7 mouse cellular contexts compared by ENCODE assay signal in genomic region chr6:119175078-119175853, GRCm38 (mm10). TPM values are rescaled to one million over a fixed set of nuclear protein-coding genes. Genes with fewer than 3 reads are reported as not detected.
DNase-seq lines count a peak whose midpoint lies in the region; ATAC-seq and TF ChIP-seq lines count a peak whose summit lies in the region.

Gene Dcp1b, plus strand, starts transcription at chr6:119175253.

- H3K4me1 ChIP-seq in embryonic facial prominence, embryonic 12.5 days: peaks cover 6% of the 10 kb centered on the region; the same call in 1 of the 2 replicates
- H3K4me1 ChIP-seq in kidney, adult 2 months (ENCODE audit: control insufficient read depth, insufficient read depth, low read length): no peaks in the 10 kb centered on the region; the same call in 1 of the 2 replicates
- peaks cover 6% of the 10 kb centered on the region; the same call in 1 of the 2 replicates for H3K4me1 ChIP-seq in limb, embryonic 12.5 days (replicated peaks)
- peaks cover 24% of the 10 kb centered on the region for H3K4me1 ChIP-seq in midbrain, embryonic 15.5 days
- H3K4me1 ChIP-seq in spleen, adult 2 months (ENCODE audit: control insufficient read depth, insufficient read depth, insufficient read length): peaks cover 2% of the 10 kb centered on the region

- 1% methylated on average over 64 of the region's 65 CpGs for WGBS in embryonic facial prominence, embryonic 12.5 days
- WGBS in kidney, adult 2 months: under 1% methylated on average over 65 of the region's 65 CpGs
- WGBS in limb, embryonic 12.5 days: under 1% methylated on average over 65 of the region's 65 CpGs
- WGBS in midbrain, embryonic 15.5 days: under 1% methylated on average over 63 of the region's 65 CpGs
- under 1% methylated on average over 64 of the region's 65 CpGs for WGBS in spleen, adult 2 months

- H3K9ac ChIP-seq in embryonic facial prominence, embryonic 12.5 days: peak within 1 kb of the TSS; percentile 68
- H3K9ac ChIP-seq in limb, embryonic 12.5 days (replicated peaks): peak within 1 kb of the TSS; percentile 77
- peak within 1 kb of the TSS; percentile 86 for H3K9ac ChIP-seq in midbrain, embryonic 15.5 days

- H3K27me3 ChIP-seq in embryonic facial prominence, embryonic 12.5 days: no peaks in the 10 kb centered on the region
- H3K27me3 ChIP-seq in kidney, adult 2 months (replicated peaks; ENCODE audit: control insufficient read depth, insufficient read depth, low read length): no peaks in the 10 kb centered on the region
- H3K27me3 ChIP-seq in limb, embryonic 12.5 days: no peaks in the 10 kb centered on the region
- no peaks in the 10 kb centered on the region for H3K27me3 ChIP-seq in midbrain, embryonic 15.5 days (replicated peaks)
- no peaks in the 10 kb centered on the region for H3K27me3 ChIP-seq in spleen, adult 2 months (ENCODE audit: control insufficient read depth, insufficient read depth, low read length)

- peak within 1 kb of the TSS; percentile 77 for H3K27ac ChIP-seq in embryonic facial prominence, embryonic 12.5 days
- peak within 1 kb of the TSS; percentile 73 for H3K27ac ChIP-seq in kidney, adult 2 months (ENCODE audit: insufficient read depth, low read depth, low read length)
- peak within 1 kb of the TSS; percentile 89 for H3K27ac ChIP-seq in limb, embryonic 12.5 days
- H3K27ac ChIP-seq in midbrain, embryonic 15.5 days: peak within 1 kb of the TSS; percentile 94
- H3K27ac ChIP-seq in spleen, adult 2 months (ENCODE audit: insufficient read depth, low read length): peak within 1 kb of the TSS; percentile 77

- DNase-seq in adrenal gland, postnatal 25 days: peak; percentile 90
- peak; percentile 90 for DNase-seq in heart, adult 18-20 months
- peak; percentile 93 for DNase-seq in kidney, adult 2 months
- DNase-seq in spleen, adult 2 months (ENCODE audit: low read depth in 1 of 2, low spot score in 2 of 2): peak; percentile 76 to 87

- ATAC-seq in embryonic facial prominence, embryonic 12.5 days (ENCODE audit: insufficient number of reproducible peaks, insufficient read depth, low FRiP score, low TSS enrichment): peak; percentile 94
- peak; percentile 95 for ATAC-seq in limb, embryonic 12.5 days (ENCODE audit: insufficient number of reproducible peaks, insufficient read depth, low FRiP score, low TSS enrichment, low read depth)
- peak; percentile 95 for ATAC-seq in midbrain, embryonic 15.5 days (replicated peaks)

- no peaks in the 10 kb centered on the region for H3K9me3 ChIP-seq in embryonic facial prominence, embryonic 12.5 days
- no peaks in the 10 kb centered on the region for H3K9me3 ChIP-seq in limb, embryonic 12.5 days
- H3K9me3 ChIP-seq in midbrain, embryonic 15.5 days: no peaks in the 10 kb centered on the region

- H3K4me2 ChIP-seq in embryonic facial prominence, embryonic 12.5 days (replicated peaks): peak within 1 kb of the TSS; percentile 56
- H3K4me2 ChIP-seq in limb, embryonic 12.5 days: peak within 1 kb of the TSS; percentile 70
- peak within 1 kb of the TSS; percentile 59 for H3K4me2 ChIP-seq in midbrain, embryonic 15.5 days

- H3K36me3 ChIP-seq in embryonic facial prominence, embryonic 12.5 days: no peaks in the 10 kb centered on the region
- H3K36me3 ChIP-seq in kidney, adult 2 months (ENCODE audit: control insufficient read depth, insufficient read depth, low read length): no peaks in the 10 kb centered on the region
- H3K36me3 ChIP-seq in limb, embryonic 12.5 days: no peaks in the 10 kb centered on the region
- H3K36me3 ChIP-seq in midbrain, embryonic 15.5 days (replicated peaks): no peaks in the 10 kb centered on the region
- H3K36me3 ChIP-seq in spleen, adult 2 months (ENCODE audit: control insufficient read depth, insufficient read depth, low read length): no peaks in the 10 kb centered on the region

- peak within 1 kb of the TSS; percentile 77 for H3K4me3 ChIP-seq in embryonic facial prominence, embryonic 12.5 days
- peak within 1 kb of the TSS; percentile 96 for H3K4me3 ChIP-seq in kidney, adult 2 months (ENCODE audit: insufficient read depth, low read depth, low read length)
- peak within 1 kb of the TSS; percentile 87 for H3K4me3 ChIP-seq in limb, embryonic 12.5 days (replicated peaks)
- peak within 1 kb of the TSS; percentile 88 for H3K4me3 ChIP-seq in midbrain, embryonic 15.5 days
- H3K4me3 ChIP-seq in spleen, adult 2 months (ENCODE audit: extremely low read depth, insufficient read depth, insufficient read length): peak within 1 kb of the TSS; percentile 75

- no peak for TF ChIP-seq POLR2A in kidney, adult 2 months (IDR thresholded peaks at IDR 0.05; ENCODE audit: low read depth, low read length)
- peak; percentile 71 for TF ChIP-seq POLR2A in spleen, adult 2 months (IDR thresholded peaks at IDR 0.05; ENCODE audit: low read depth, low read length)

- TF ChIP-seq CTCF in kidney, adult 2 months (conservative IDR thresholded peaks at IDR 0.05; ENCODE audit: insufficient read depth, insufficient read length, low read depth, low read length): 0 out of 2 replicates have a peak, but pooled peaks have one; percentile 15
- no peak for TF ChIP-seq CTCF in spleen, adult 2 months (IDR thresholded peaks at IDR 0.05; ENCODE audit: extremely low read depth, insufficient read depth, insufficient read length, insufficient replicate concordance)

RNA-seq across cellular contexts. Expression of gene Dcp1b, which starts in this region (rescaled TPM):
- 16.1 and 18.0 TPM in 2 replicates for total RNA-seq in adrenal gland, postnatal 25 days (2021)
- 8.5 and 9.7 TPM in 2 replicates for polyA plus RNA-seq in embryonic facial prominence, embryonic 12.5 days (2016; fragmentation: Nextera tagmentation; extraction: Ambion mirVana)
- 1 to 10 TPM in 1 of 2 experiments, under 1 TPM in 1; 0.92 to 3.0 TPM for total RNA-seq in heart, adult 18-20 months (2021)
- 13.0 and 14.3 TPM in 2 replicates for polyA plus RNA-seq in kidney, adult 2 months (2012; rRNA removed)
- polyA plus RNA-seq in limb, embryonic 12.5 days (2016; fragmentation: Nextera tagmentation; extraction: Ambion mirVana): 8.4 and 8.9 TPM in 2 replicates
- polyA plus RNA-seq in midbrain, embryonic 15.5 days (2015; fragmentation: Nextera tagmentation; extraction: Ambion mirVana): 13.8 and 14.2 TPM in 2 replicates
- 18.1 and 23.6 TPM in 2 replicates for polyA plus RNA-seq in spleen, adult 2 months (2012; rRNA removed)

Comparison
In these comparisons a context has a peak if more than half of its experiments do, and no peak if none do; other contexts are left out.
1. Peak in every context shown above with its lines: DNase-seq, ATAC-seq, H3K4me3 ChIP-seq and H3K27ac ChIP-seq.